Mouse (Mus musculus): ENCODE measurements around the gene Snx29.

Gene Snx29

DNA sequence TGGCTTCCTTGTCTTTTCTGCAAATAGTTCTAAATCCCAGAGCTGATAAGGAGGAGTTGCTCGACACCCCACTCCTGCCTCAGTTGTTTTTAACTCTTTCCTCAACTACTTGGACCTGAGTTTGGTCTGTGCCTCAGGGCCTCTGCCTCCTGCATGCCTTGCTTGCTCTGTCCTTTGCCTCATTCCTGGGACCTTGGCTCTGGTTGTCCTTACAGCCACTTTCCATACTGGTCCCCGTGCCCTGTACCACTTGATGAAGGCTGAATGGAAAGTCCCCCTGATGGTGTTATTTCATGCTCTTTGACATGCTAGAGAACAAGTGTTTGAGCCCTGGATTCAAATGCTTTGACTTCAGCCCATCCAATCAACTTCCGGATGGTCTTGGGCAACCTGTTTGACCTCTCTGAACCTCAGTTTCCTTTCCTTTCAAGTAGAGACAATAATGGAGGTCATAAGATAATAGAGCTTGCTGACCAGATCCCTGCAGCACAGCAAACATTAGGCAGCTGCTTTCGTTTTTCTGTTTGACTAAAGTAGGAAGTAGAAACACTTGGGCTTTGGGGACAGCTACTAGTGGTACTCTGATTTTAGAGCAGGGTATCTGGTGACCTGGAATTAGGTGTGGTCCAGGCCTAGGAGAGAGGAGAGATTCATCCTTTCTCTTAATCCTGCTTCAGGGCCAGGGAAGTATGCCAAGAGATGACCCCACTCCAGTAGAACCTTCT lies 365.7 kb downstream of the Snx29 start:
- DNase-seq (ENCODE audit: low spot score) = no peak

DNA sequence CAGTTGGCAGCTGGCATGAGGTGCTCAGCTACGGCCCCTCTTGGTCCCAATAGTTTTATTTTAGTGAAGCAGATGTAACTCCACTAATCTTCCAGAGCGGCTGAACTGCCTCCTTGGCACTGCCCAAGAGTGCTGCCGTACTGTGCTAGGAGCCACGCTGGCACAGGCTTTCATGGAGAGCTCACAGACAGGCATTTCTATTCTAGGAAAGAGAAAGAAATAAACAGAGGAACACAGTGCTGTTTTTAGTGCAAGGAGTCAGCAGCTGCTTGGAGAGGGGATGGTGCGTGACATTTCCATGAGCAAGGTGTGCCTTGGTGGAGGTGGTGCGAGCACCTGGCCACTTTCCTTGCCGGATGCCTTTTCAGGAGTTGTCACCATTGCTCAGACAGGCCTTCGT lies 367.4 kb downstream of the Snx29 start:
- DNase-seq (ENCODE audit: low spot score) = no peak

DNA sequence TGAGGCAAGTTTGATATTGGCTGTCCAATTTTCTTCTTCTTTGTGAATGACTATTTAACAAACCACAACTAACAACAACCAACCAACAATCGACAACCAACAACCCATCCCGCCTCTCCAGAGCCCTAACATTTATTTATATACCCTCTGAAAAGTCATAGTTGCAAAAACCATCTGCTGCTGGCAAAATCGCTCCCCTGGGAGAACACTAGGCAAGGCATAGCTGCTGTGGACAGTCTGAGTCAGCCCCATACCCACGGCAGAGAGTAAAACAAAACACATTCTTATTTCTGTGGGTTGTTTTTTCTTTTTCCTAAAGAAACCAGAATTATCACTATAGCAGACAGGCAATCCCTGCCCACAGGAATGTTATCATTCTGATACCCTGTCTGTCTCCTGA lies 368.0 kb downstream of the Snx29 start:
- no peak for DNase-seq (ENCODE audit: low spot score)

DNA sequence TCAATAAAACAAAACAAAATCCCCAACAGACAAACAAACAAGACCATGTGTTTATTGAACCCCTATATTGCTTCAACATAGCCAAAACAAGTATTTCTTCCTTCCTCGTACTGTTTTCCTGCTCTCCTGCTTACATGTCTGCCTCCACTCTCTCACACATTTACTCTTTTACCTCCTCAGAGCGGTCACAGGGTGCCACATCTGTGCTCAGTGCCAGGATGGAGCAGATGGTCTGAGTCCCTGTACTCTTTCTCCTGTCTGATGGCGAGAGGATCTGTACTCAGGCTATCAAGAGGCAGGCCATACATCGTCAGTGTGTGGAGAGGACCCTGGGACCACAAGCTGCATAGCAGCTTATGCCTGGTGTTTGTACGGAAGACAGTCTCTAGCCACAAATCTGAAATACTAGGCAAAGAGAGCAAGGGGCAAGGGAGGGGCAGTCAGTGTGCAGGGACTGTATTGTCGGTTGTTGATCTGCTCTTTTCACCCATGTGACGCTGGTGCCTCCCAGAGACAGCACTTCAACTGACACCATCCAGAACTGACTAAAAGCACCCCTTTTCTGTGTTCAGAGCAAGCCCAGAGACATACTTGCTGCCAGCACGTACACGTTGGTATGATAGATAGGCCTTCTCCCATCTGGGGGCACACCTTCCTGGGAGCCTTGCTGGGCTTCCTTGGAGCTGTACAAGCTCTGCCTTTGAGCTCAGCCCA lies 368.9 kb downstream of the Snx29 start:
- DNase-seq (ENCODE audit: low spot score) = peak; percentile 36

DNA sequence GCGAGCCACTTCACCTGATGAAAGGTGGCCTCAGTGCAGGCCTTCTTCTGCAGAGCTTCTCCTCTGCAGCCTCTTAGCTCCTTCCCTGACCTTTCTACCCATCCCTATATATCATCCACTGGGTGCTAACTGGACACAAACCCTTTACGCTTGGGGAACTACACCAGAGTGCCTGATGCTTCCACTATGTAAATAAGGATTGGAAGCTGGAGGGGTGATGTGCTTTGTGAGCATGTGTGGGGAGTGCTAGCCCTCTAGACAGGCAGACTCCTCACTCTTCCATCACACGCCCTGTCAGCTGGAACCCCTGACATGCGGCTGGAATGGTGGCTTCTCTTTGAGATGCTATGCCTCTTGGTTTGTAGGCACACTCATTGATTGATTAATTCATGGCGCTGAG lies 370.0 kb downstream of the Snx29 start:
- DNase-seq (ENCODE audit: low spot score) = no peak

DNA sequence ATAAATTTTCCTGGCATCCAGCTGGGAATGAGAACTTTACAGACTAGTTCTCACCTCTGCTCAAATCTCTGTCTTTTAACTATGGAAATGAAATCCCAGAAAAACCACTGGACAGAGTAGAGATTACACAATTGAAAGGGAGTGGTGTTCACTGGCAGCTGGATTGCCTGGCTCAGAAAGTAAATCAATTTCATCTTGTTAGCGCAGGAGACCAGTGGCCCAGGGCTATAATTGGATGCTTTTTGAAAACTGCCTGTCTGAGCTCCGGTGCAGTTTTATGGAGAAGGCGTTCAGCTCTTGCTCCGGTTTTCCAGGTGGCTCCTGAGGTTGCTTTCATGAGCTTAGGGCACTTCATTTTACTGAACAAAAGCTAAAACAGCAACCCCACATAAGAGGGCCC lies 371.7 kb downstream of the Snx29 start:
- DNase-seq (ENCODE audit: low spot score) = no peak

DNA sequence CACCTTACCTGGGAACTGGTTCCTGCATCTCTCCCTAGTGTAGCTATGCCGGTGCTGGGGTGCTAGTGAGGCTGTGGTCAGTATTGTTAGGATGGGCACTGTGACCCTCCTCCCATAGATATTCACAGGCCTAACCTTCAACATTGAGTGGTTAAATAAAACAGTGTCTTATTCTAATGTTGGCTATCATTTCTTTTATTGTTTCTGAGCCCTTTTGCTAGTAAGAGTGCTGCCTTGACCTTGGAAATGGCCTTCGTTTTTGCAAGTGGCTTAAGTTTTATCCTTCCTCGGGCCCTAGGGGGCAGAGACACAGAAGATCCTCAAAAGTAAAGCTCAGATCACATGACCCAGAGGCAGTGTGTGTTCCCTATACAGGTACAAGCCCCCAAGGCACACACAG lies 374.1 kb downstream of the Snx29 start:
- no peak for DNase-seq (ENCODE audit: low spot score)

DNA sequence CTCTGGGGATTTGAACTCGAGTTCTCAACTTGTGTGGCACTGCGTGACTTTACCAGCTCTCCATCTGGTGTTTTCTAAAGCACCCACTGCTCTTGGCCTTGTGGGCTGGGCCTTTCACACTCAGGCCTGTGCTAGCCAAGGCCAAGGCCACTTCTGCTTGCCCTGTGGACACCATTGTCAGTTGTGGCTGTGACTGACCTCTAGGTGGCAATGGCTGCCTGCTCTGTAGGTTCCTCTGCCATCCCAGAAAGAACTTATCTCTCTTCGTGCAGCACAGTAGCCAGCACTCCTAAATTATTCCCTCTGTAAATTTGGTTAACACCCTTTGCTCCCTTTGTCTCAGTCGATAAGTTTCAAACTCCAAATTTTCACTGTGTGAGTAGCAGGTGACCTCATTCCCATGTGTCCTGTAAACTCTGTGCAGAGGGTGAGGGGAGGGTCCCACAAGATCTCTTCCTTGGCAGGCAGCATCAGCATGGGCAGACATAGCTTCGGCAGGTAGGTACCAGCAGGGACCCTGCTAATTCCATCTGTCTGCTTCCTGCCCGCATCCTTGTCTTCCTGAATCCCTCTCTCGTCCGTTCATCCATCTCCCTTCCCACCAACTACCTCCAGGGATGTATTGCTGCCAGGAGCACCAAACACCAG lies 375.1 kb downstream of the Snx29 start:
- DNase-seq (ENCODE audit: low spot score) = peak; percentile 36

DNA sequence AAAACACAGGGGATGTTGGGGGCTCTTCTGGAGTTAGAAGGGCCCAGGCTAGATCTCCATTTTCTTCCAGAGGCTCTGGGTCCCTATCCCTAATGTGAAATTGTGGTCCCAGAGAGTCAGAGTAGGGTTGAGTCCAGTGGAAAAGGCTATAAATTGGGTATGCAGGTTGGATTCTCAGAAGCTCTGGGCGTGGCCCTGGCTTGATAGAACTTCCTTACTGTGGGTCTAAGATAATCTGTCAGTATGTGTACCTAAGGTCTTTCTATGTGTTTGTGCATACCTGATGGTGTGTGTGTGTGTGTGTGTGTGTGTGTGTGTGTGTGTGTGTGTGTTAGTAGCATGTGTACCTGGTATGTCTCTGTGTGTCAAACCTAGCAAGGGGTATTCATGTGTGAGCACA lies 378.9 kb downstream of the Snx29 start:
- DNase-seq (ENCODE audit: low spot score) = no peak

DNA sequence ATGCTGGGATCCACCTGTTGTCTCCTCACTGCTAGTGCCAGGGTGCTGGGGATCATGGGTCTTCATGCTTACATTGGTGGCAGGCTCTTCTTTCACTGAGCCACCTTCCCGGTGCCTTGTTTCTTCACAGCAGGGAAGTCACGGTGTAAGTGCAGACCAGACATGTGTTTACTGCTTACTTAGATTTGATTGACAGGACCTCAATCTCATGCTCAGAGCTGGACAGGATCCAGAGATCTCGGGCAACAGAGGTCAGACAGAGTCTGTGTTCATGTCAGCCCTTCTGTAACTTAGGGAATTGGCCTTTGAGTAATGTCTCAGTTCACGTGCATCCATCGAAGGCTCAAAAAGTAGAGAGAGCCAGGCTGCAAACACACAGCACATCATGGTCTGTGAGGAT lies 381.4 kb downstream of the Snx29 start:
- no peak for DNase-seq (ENCODE audit: low spot score)

DNA sequence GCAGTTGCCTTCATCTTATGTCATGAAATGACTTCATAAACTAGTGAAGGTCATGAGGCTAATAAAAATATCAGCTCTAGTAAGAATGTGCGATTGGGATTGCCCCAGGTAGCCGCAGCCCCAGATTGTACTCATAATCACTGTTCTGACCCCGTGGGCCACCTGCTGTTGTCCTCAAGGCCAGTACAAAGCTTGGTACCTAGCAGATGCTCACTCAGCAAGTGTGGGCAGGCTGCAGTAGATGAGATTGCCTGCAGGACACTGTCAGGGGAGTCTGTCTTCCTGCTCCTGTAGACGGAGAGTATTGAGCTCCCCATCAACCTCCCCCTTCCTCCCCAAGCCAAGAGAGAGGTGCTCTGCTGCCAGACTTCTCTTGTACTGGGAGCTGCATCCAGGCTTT lies 382.7 kb downstream of the Snx29 start:
- no peak for DNase-seq (ENCODE audit: low spot score)

DNA sequence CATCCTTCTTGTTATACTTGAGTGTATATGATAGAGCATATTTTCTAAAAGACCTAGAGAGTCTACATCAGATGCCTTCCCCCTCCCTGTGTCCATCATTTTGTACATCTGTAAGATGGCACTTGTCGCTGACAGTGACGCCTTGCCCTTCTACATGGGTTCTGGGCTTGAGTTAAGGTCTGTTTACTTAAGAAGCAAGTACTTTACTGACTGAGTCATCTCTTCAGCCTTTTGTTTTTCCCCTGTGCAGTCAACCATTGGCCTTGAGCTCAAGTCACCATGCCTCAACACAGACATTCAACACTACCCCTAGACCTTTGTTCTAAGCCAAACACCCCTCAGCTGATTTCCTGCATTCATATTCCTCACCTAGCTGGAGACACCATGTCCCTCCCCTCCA lies 385.4 kb downstream of the Snx29 start:
- no peak for DNase-seq (ENCODE audit: low spot score)

DNA sequence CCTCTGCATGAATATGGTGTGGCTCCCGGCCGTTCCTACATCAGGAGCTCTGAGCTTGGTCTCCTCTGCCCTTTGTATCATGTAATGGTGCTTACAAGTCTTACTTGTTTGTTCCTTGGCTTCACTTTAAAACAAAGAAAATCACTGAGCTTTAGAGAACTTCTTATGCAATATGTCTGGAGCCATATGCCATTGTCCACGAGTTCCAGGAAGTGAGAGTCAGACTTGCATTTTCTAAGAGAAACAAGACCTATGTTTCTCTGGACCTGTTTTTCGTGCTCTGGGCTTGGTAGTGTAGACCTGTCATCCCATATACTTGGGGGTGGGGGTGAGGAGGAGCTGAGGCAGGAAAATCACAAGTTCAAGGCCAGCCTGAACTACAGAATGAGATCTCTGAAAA lies 386.7 kb downstream of the Snx29 start:
- DNase-seq (ENCODE audit: low spot score) = no peak

DNA sequence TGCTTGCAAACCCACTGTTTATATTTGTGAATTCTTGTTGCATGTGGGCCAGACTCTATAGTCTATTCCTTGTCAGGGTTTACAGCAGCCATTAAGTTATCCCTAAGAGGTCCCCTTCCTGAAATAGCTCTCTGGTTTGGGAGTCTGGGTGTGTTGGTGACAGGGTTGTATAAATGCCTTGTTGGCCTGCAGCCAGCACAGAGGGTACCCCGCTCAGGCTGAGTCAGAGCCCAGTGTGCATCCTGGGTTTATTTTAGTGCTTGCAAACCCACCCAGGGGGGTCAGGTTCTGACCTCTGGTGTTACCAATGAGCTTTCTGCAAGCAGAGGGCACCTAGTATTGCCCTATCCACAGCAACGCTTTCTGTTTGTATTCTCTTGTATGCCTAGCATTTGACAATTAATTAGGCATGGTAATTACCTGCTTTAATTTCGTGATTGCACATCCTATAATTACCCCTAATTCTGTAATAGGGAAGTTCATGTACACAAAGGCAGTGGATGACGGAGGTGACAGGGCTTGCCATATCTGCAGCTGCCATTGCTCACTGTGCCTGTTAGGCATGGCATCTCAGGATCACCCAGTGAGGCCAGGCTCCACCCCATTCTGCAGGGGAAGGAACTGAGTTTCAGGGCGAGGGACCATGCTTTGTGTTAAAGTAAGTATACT lies 387.4 kb downstream of the Snx29 start:
- DNase-seq (ENCODE audit: low spot score) = no peak

DNA sequence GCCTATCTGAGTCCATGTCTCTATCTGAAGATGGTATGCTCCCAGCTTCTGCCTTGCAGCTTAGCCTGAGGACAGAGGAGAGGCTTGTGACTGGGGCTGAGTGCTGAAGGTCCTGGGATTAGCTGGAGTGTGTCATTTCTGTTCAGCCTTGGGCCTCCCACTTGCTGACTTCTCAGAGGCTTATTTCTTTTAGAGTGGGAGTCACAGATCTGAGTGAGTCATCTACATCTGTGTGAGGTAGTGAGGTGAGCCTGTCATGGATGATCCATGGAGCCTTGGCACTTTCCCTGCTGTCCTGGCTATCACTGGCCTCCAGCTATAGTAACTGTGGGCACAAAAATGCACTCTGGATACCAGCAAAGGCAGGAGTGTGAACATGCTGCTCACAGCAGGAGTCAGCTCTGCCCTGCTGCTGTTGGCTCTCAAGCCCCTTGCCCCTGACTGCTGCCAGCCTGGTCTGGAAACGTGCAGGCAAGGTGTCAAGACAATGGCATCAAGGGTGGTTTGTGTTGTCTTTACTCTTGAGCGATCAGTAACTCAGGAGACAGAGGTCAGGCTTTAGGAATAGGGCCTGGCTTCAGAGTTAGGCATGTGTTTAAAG lies 390.7 kb downstream of the Snx29 start:
- no peak for DNase-seq (ENCODE audit: low spot score)

DNA sequence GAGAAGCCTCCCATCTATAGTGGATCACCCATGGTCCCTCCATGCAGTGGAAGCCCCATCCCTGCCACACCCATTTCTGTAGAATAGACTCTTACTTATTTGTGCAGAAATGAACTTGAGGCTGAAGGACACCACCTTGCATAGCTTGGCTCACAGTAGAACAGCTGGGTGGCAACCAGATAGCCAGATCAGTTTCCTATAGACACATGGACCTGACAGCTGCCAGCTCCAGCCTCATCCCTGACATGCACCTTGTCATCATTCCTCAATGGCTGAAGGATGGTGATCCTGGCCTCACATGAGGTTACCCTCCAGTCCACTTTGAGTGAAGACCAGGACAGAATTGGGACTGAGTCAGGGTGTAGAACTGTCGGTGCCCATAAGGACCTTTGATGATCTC lies 394.2 kb downstream of the Snx29 start:
- no peak for DNase-seq (ENCODE audit: low spot score)

DNA sequence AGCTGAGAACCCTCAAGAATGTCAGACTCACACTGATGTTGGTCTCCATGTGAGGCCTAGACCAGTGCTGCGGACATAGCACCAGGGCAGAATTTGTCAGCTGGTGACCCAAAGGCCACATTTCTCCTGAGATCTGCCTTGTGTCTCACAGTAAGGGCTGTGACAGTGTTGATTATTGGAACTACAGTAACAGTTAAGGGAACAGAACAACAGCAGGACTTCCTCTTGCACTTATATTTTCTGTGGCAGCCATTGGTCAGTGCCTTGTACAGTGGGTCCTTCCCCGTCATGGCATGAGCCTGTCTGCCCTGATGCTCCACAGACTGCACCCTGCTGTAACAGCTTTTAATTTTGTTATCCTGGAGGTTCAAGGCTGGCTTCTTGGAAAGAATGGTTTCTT lies 403.2 kb downstream of the Snx29 start:
- DNase-seq (ENCODE audit: low spot score) = no peak

DNA sequence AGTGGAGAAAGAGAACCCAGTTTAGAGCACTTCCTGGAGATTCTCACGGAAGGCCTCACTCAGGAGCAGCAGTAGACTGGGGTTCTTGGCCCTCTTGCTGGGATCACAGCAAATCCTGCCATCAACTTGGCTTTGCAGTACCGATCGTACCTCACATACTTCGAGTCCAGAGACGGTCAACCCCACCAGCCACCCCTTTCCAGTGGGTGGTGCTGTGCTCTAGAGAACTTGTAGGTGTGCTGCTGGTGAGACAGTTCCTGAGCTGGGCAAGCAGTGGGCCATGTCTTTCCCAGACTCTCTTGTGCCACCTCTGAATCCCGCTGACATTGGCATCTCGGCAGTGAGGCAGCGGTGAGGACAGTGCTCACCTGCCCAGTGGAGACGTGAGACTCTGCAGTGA lies 404.6 kb downstream of the Snx29 start:
- no peak for DNase-seq (ENCODE audit: low spot score)

DNA sequence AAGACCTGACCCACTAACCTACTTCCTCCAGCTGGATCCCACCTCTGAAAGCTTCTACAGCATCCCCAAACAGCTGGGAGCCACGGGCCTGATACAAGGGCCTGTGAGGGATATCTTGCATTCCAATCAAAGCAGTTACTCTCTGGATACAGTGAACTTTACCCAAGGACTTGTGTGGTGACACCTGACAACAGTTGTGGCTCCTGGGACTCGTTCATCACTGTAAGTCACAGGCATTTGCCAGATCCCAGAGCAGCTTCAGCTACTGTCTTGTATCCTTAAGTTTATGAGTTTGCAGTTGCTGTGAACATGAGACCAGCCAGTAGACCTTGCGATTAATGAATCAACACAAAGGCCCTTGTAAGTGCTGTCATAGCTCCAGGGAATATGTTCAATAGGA lies 405.4 kb downstream of the Snx29 start:
- DNase-seq (ENCODE audit: low spot score) = no peak

DNA sequence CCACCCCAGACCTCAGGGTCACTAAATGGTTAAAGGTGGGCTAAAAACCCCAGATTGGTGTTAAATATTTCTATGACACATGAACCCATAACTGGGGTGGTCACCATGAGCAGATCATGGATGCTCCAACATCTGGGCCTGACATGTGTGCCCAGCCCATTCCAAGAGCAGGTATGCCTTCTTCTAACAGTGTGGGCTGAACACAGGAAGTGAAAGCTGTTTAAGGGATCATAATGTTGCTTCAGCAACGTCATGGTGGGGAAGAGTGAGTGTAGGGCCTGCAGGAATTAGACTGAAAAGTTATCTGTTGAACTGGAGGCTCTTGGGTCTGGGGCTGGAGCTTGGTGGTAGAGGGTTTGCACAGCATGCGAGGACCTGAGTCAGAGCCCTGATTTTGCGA lies 405.9 kb downstream of the Snx29 start:
- DNase-seq (ENCODE audit: low spot score) = no peak

DNA sequence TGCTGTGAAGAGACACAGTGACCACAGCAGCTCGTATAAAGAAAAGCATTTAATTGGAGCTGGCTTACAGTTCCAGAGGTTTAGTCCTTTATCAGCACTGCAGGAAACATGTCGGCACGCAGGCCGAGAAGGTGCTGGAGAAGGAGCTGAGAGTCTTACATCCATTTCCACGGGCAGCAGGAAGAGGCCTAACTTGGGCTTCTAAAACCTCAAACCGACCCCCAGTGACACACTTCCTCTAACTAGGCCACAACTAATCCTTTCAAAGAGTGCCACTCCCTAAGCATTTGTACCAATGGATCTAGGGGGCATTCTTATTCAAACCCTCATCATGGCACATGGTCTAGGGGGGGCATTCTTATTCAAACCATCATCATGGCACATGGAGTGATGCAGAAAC lies 406.4 kb downstream of the Snx29 start:
- DNase-seq (ENCODE audit: low spot score) = no peak

DNA sequence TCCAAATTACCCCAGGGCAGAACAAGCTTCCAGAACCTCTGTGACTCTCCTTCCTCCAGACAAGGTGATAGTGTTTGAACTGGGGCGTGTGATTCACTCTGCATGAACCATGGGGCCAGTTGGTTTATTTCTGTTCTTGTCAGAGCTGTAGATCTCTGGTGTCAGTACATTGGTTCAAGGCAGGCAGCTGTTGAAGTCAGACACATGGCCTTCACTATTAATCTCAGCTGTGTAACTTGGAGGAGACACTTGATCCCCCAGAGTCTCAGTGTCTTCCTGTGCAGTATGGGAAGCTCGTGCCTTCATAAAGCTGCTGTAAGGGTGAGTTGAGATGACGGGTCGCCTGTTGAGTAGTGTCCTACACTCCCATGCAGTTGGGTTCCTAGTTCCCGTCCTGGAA lies 407.1 kb downstream of the Snx29 start:
- DNase-seq (ENCODE audit: low spot score) = no peak

All from layer of hippocampus, adult 9-10 months (tissue).